Mouse (Mus musculus) spleen, postnatal 0 days (tissue): ENCODE results near the gene Nr2f6. TPM values are rescaled to one million over a fixed set of nuclear protein-coding genes. Genes with fewer than 3 reads are reported as not detected.

Experiments
- polyA plus RNA-seq: library from polyadenylated mRNA; unstranded; fragments of >200 nt; fragmentation: Nextera tagmentation; extraction: Ambion mirVana; gene quantifications from 2 replicates; pipeline ENCODE4 v1.2.1, GENCODE M21; 2015

The Nr2f6 gene
- polyA plus RNA-seq: 9.6 and 13.2 TPM in 2 replicates

DNA sequence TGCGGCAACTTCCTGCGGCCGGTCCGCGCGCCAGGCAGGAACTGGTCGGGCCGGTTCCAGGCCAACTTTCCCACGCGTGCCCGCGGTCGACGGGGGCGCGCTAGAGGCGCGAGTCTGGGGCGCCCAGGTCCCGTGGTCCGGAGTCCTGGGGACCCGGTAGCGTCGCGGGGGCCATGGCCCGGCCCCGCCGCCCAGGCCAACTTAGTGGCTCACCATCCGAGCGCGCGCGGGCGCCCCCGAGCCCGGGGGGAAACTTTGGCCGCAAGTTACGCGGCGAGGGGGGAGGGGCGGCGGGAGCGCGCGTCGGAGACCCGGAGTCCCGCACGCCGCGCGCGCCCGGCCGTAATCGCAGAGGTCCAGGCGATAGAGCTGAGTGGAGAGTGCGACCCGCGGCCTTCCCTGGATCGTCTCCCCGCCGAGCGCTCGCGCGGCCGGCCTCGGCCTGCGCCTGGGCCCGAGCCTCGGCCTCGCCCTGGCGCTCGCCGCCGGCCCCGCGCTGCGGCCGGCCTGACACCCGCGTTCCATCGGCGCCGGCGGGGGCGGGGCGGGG, at the start of gene Nr2f6:
TSS of gene Nr2f6 (minus strand) at position 540 of the 550 bp plus-strand sequence.

GRCm38 (mm10) chr8:71405401-71406098, 23.8 kb upstream of the Nr2f6 start, which contains the start of gene Ankle1:
Gene Ankle1, plus strand, starts transcription at chr8:71406010.

DNA sequence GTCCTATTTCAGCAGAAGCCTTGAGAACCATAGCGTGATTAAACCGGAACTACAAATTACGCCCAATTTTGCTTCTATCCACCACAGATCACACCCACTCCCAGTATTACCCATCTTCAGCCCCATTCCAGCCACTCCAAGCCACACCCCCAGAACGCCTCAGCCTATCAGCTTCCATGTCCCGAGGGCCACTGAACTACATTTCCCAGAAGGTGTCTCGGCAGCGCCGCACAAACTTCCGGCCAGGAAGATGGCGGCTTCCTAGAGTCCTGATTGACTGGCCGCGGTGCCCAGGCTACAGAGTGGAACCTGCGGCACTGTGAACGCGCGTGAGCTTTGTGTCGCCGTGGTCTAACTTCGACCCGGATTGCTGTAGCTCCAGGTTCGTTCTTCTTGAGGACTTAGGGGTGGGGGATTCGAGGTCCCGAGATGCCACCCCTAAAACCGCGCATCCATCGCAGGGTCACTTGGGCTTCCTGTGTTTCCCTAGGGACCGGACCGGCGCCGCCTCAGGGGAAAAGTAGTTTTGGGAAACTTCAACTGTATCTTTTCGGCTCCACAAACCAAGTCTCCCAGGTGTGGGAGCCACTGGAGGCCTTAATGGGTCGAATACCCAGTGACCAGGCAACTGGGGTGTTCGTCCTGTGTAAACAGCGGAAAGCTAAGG, 15.0 kb upstream of the Nr2f6 start, which contains the start of gene Babam1:
TSS of gene Babam1 (plus strand) at position 223 of the 667 bp plus-strand sequence.

DNA sequence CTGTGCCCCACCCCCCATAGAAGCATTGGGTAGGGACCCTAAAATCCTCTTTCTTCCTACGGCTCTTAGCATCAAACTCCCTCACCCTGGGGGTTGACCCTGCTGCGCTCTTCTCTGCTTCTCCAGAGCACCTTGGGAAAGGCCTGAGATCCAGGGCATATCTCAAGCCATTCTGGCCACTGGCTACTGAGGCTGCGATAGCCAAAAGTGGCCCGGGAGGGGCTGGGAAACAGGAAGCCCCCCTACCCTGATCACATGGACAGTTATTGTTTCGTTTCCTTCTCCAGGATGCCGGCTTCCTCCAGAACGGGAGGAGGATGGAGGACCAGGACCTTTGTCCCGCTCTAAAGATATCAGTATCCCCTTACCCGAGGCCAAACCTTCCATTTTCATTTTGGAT, 13.9 kb upstream of the Nr2f6 start, which contains the start of gene Ushbp1:
TSS of gene Ushbp1 (minus strand) at position 174 of the 400 bp plus-strand sequence.

GRCm38 (mm10) chr8:71371236-71371848, 10.4 kb downstream of the Nr2f6 start, which contains the start of gene Ocel1:
Gene Ocel1, plus strand, starts transcription at chr8:71371298.

DNA sequence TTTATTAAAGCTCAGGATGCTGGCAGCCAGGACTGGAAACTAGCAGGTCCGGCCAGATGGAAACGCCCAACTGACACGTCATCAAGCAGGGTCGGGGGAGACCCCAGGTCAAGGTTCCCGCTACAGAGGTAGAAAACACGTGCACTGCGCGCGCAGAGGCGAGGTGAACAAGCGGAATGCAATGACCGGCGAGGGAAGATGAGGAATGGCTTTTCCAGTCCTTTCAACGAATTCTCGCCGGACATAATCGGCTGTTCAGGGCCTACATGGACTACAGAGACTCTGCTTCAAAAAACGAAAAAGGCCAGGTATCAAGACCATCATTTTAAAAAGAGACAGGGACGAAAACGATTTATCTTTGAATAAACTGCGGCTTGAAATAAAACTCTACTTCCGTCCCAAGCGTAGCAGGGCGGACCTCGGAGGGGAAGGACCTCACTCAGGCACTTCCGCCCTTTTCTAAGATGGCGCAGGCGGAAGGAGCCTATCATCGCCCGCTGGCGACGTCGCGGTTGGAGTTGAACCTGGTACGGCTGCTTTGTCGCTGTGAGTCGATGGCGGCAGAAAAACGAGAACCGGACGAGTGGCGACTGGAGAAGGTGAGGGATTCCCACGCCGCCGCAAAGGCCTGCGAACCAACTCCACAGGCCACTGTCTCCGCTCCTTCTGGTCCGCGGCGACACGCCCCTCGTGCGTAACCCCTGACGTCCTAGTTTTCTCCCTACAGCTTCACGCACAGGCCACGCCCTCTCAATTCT, 14.8 kb downstream of the Nr2f6 start, which contains the start of gene Use1:
TSS of gene Use1 (plus strand) at position 78 of the 758 bp plus-strand sequence.

Other genes with a start within 250 kb of the Nr2f6 start
- 11.0 and 13.2 TPM in 2 replicates for gene Myo9b, start 109.2 kb downstream of the Nr2f6 start, polyA plus RNA-seq
- 41.4 and 47.5 TPM in 2 replicates for gene Haus8, start 109.0 kb downstream of the Nr2f6 start, polyA plus RNA-seq
- 74.6 and 89.0 TPM in 2 replicates for gene Use1, start 15.1 kb downstream of the Nr2f6 start, polyA plus RNA-seq
- gene Ocel1, start 10.7 kb downstream of the Nr2f6 start, polyA plus RNA-seq: 7.8 and 8.6 TPM in 2 replicates
- gene Ushbp1, start 13.8 kb upstream of the Nr2f6 start, polyA plus RNA-seq: 7.3 and 10.4 TPM in 2 replicates
- 58.4 and 62.9 TPM in 2 replicates for gene Babam1, start 14.9 kb upstream of the Nr2f6 start, polyA plus RNA-seq
- gene Ankle1, start 24.1 kb upstream of the Nr2f6 start, polyA plus RNA-seq: 44.9 and 47.2 TPM in 2 replicates
- 12.1 and 15.6 TPM in 2 replicates for gene Abhd8, start 81.7 kb upstream of the Nr2f6 start, polyA plus RNA-seq
- 132 and 137 TPM in 2 replicates for gene Mrpl34, start 83.0 kb upstream of the Nr2f6 start, polyA plus RNA-seq
- 57.6 and 58.7 TPM in 2 replicates for gene Dda1, start 87.2 kb upstream of the Nr2f6 start, polyA plus RNA-seq
- 0.48 and 0.53 TPM in 2 replicates for gene Ano8, start 104.0 kb upstream of the Nr2f6 start, polyA plus RNA-seq
- gene Gtpbp3, start 106.1 kb upstream of the Nr2f6 start, polyA plus RNA-seq: 8.7 and 9.3 TPM in 2 replicates
- 80.9 and 96.7 TPM in 2 replicates for gene Plvap, start 129.8 kb upstream of the Nr2f6 start, polyA plus RNA-seq
- 0.11 and 0.13 TPM in 2 replicates for gene Ccdc194, start 143.8 kb upstream of the Nr2f6 start, polyA plus RNA-seq
- gene Bst2, start 155.5 kb upstream of the Nr2f6 start, polyA plus RNA-seq: 74.9 and 101 TPM in 2 replicates
- 45.0 and 54.4 TPM in 2 replicates for gene Mvb12a, start 161.0 kb upstream of the Nr2f6 start, polyA plus RNA-seq
- 3.3 and 4.9 TPM in 2 replicates for gene Tmem221, start 176.9 kb upstream of the Nr2f6 start, polyA plus RNA-seq
- gene Nxnl1, start 184.6 kb upstream of the Nr2f6 start, polyA plus RNA-seq: 0.05 and 0.08 TPM in 2 replicates
- gene Slc27a1, start 186.9 kb upstream of the Nr2f6 start, polyA plus RNA-seq: 7.9 and 14.5 TPM in 2 replicates
- gene Pgls, start 210.2 kb upstream of the Nr2f6 start, polyA plus RNA-seq: 174 and 198 TPM in 2 replicates
- gene Fam129c, start 215.7 kb upstream of the Nr2f6 start, polyA plus RNA-seq: 8.2 and 11.6 TPM in 2 replicates
- 34.5 and 44.4 TPM in 2 replicates for gene Colgalt1, start 229.0 kb upstream of the Nr2f6 start, polyA plus RNA-seq